Mouse (Mus musculus): ENCODE measurements at regions not wholly inside any gene's neighbourhood (a gene's known extent, or its start where the extent isn't known, plus 50 kb on each side); places are given as distances from the start of the nearest gene placed in this dataset.

DNA sequence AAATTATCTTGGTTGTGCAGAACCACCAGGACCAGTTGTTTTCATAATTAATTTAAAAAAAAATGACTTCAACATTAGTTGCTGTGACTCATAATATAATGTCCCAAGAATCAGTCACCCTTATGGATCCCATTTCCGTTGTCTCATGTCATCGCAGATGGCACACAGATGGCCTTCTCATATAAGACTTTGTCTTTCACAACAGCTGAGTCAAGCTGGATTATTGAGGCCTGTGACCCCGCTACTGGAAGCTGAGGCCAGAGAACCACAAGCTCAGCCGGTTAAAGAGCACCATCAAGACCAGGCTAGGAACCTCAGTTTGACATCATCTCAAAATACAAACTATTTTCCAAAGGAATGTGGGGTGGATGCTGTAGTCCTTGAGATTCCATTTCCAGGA, 83.3 kb upstream of the Kcnk2 start:
- H3K9me3 ChIP-seq (ENCODE audit: control insufficient read depth, low read length) = no peaks in the 10 kb centered on the region

GRCm38 (mm10) chr1:189483331-189483730, 81.3 kb upstream of the Kcnk2 start:
- no peaks in the 10 kb centered on the region for H3K36me3 ChIP-seq (ENCODE audit: control insufficient read depth, insufficient read depth)
- H3K9me3 ChIP-seq (ENCODE audit: control insufficient read depth, low read length) = no peaks in the 10 kb centered on the region
- H3K9ac ChIP-seq (replicated peaks; ENCODE audit: low read depth, low read length) = no peak overlapping the region
- no peak for ATAC-seq
- no peak overlapping the region for H3K4me2 ChIP-seq (ENCODE audit: low read length)
- H3K27ac ChIP-seq (ENCODE audit: low read length) = no peak overlapping the region
- H3K4me3 ChIP-seq (replicated peaks; ENCODE audit: low read length) = no peak overlapping the region
- WGBS = 85% methylated on average over 7 of the region's 7 CpGs
- no peaks in the 10 kb centered on the region for H3K4me1 ChIP-seq (replicated peaks; ENCODE audit: control insufficient read depth, insufficient read depth, low read length)
- H3K27me3 ChIP-seq (replicated peaks; ENCODE audit: control insufficient read depth, insufficient read depth, low read length) = no peaks in the 10 kb centered on the region

More for the DNA sequence above, 83.3 kb upstream of the Kcnk2 start:
- no peak overlapping the region for H3K27ac ChIP-seq (ENCODE audit: low read length)
- H3K4me2 ChIP-seq (ENCODE audit: low read length) = no peak overlapping the region
- H3K4me3 ChIP-seq (replicated peaks; ENCODE audit: low read length) = no peak overlapping the region
- no peaks in the 10 kb centered on the region for H3K36me3 ChIP-seq (ENCODE audit: control insufficient read depth, insufficient read depth)
- no peaks in the 10 kb centered on the region for H3K4me1 ChIP-seq (replicated peaks; ENCODE audit: control insufficient read depth, insufficient read depth, low read length)
- no peaks in the 10 kb centered on the region for H3K27me3 ChIP-seq (replicated peaks; ENCODE audit: control insufficient read depth, insufficient read depth, low read length)
- H3K9ac ChIP-seq (replicated peaks; ENCODE audit: low read depth, low read length) = no peak overlapping the region
- 94% methylated on average over 4 of the region's 4 CpGs for WGBS
- ATAC-seq = no peak

DNA sequence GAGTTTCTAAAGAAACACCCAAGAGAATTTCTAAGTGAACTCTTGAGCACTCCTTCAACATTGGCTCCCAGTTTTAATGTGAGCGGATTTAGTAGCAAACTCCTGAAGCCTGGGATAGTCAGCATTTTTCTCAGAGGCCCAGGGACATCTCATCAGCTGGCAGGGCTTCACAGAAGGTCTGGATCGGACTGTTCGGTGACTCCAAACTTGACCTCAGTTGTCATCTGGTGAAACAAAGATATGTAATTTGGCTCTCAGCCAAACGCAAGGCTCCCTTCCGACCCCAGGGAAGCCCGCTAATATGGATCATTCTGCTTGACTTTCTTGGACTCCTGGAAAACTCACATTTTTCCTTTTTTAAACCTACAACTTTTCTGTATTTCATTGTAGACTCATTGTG, 76.0 kb upstream of the Kcnk2 start:
- Histone ChIP-seq H3K9me3 (ENCODE audit: control insufficient read depth, low read length) (no peaks in the 10 kb centered on the region), H3K4me3 (replicated peaks; ENCODE audit: low read length) (no peak overlapping the region), H3K4me1 (replicated peaks; ENCODE audit: control insufficient read depth, insufficient read depth, low read length) (no peaks in the 10 kb centered on the region), H3K36me3 (ENCODE audit: control insufficient read depth, insufficient read depth) (no peaks in the 10 kb centered on the region), H3K4me2 (ENCODE audit: low read length) (no peak overlapping the region), H3K9ac (replicated peaks; ENCODE audit: low read depth, low read length) (no peak overlapping the region), H3K27ac (ENCODE audit: low read length) (no peak overlapping the region), H3K27me3 (replicated peaks; ENCODE audit: control insufficient read depth, insufficient read depth, low read length) (no peaks in the 10 kb centered on the region)
- ATAC-seq = no peak
- 89% methylated on average over 6 of the region's 6 CpGs for WGBS

GRCm38 (mm10) chr1:189476796-189477195, 74.7 kb upstream of the Kcnk2 start:
- H3K4me1 ChIP-seq (replicated peaks; ENCODE audit: control insufficient read depth, insufficient read depth, low read length) = no peaks in the 10 kb centered on the region
- H3K9ac ChIP-seq (replicated peaks; ENCODE audit: low read depth, low read length) = no peak overlapping the region
- no peak overlapping the region for H3K27ac ChIP-seq (ENCODE audit: low read length)
- H3K4me2 ChIP-seq (ENCODE audit: low read length) = no peak overlapping the region
- no peaks in the 10 kb centered on the region for H3K27me3 ChIP-seq (replicated peaks; ENCODE audit: control insufficient read depth, insufficient read depth, low read length)
- no peak overlapping the region for H3K4me3 ChIP-seq (replicated peaks; ENCODE audit: low read length)
- H3K9me3 ChIP-seq (ENCODE audit: control insufficient read depth, low read length) = no peaks in the 10 kb centered on the region
- 97% methylated on average over 14 of the region's 14 CpGs for WGBS
- no peaks in the 10 kb centered on the region for H3K36me3 ChIP-seq (ENCODE audit: control insufficient read depth, insufficient read depth)
- no peak for ATAC-seq

- ATAC-seq = no peak
Observed at GRCm38 (mm10) chr1:189473071-189473470, 71.0 kb upstream of the Kcnk2 start.

GRCm38 (mm10) chr1:189458421-189458820, 56.3 kb upstream of the Kcnk2 start:
- H3K4me1 ChIP-seq (replicated peaks; ENCODE audit: control insufficient read depth, insufficient read depth, low read length) = no peaks in the 10 kb centered on the region
- WGBS = 43% methylated on average over 3 of the region's 3 CpGs

More at GRCm38 (mm10) chr1:189473071-189473470, 71.0 kb upstream of the Kcnk2 start:
- Histone ChIP-seq H3K4me3 (replicated peaks; ENCODE audit: low read length) (no peak overlapping the region), H3K9ac (replicated peaks; ENCODE audit: low read depth, low read length) (no peak overlapping the region), H3K4me2 (ENCODE audit: low read length) (no peak overlapping the region), H3K4me1 (replicated peaks; ENCODE audit: control insufficient read depth, insufficient read depth, low read length) (no peaks in the 10 kb centered on the region), H3K27ac (ENCODE audit: low read length) (no peak overlapping the region), H3K36me3 (ENCODE audit: control insufficient read depth, insufficient read depth) (no peaks in the 10 kb centered on the region), H3K9me3 (ENCODE audit: control insufficient read depth, low read length) (no peaks in the 10 kb centered on the region), H3K27me3 (replicated peaks; ENCODE audit: control insufficient read depth, insufficient read depth, low read length) (no peaks in the 10 kb centered on the region)
- WGBS = 90% methylated on average over 4 of the region's 4 CpGs

More at GRCm38 (mm10) chr1:189458421-189458820, 56.3 kb upstream of the Kcnk2 start:
- Histone ChIP-seq H3K4me2 (ENCODE audit: low read length) (no peak overlapping the region), H3K9me3 (ENCODE audit: control insufficient read depth, low read length) (no peaks in the 10 kb centered on the region), H3K27ac (ENCODE audit: low read length) (no peak overlapping the region), H3K27me3 (replicated peaks; ENCODE audit: control insufficient read depth, insufficient read depth, low read length) (no peaks in the 10 kb centered on the region), H3K9ac (replicated peaks; ENCODE audit: low read depth, low read length) (no peak overlapping the region), H3K4me3 (replicated peaks; ENCODE audit: low read length) (no peak overlapping the region), H3K36me3 (ENCODE audit: control insufficient read depth, insufficient read depth) (no peaks in the 10 kb centered on the region)
- ATAC-seq = no peak
